Mouse (Mus musculus) neural tube, embryonic 11.5 days (tissue): ENCODE measurements at regions not wholly inside any gene's neighbourhood (a gene's known extent, or its start where the extent isn't known, plus 50 kb on each side); places are given as distances from the start of the nearest gene placed in this dataset.

ENCODE experiments used
- ATAC-seq: fragments of 200-750 bp; cut with Nextera tagmentation; 2 replicates; pipeline ENCODE4 v1.8.0; 2017; ENCODE audit warnings: moderate number of reproducible peaks, mild to moderate bottlenecking, moderate TSS enrichment, moderate library complexity; ENCODE audit not compliant: insufficient read depth, low FRiP score, low TSS enrichment
- DNase-seq: peaks from one replicate; pipeline ENCODE4 v3.0.0-alpha.2; 2015; ENCODE audit warnings: low spot score
- H3K27ac ChIP-seq: fragments of 300-500 bp; sonication (generic); 2 replicates; pipeline ENCODE4 v1.5.1; 2014; ENCODE audit warnings: low read depth, mild to moderate bottlenecking, low read length
- H3K27me3 ChIP-seq: fragments of 300-500 bp; sonication (generic); 2 replicates; pipeline ENCODE4 v1.6.1; 2014; ENCODE audit warnings: mild to moderate bottlenecking, low read length, mixed read lengths; ENCODE audit not compliant: control insufficient read depth, insufficient read depth
- H3K36me3 ChIP-seq: fragments of 300-500 bp; sonication (generic); 2 replicates; pipeline ENCODE4 v1.6.1; 2014; ENCODE audit warnings: mild to moderate bottlenecking, low read length, moderate library complexity, mixed read lengths; ENCODE audit not compliant: control insufficient read depth, insufficient read depth
- H3K4me1 ChIP-seq: fragments of 300-500 bp; sonication (generic); 2 replicates; pipeline ENCODE4 v1.6.1; 2014; ENCODE audit warnings: low read length, mixed read lengths; ENCODE audit not compliant: control insufficient read depth, insufficient read depth
- H3K4me2 ChIP-seq: fragments of 300-500 bp; sonication (generic); 2 replicates; pipeline ENCODE4 v1.6.1; 2014; ENCODE audit warnings: low read depth, mild to moderate bottlenecking, moderate library complexity
- H3K4me3 ChIP-seq: fragments of 300-500 bp; sonication (generic); 2 replicates; pipeline ENCODE4 v1.5.1; 2014; ENCODE audit warnings: low read depth, low read length
- H3K9ac ChIP-seq: fragments of 300-500 bp; sonication (generic); 2 replicates; pipeline ENCODE4 v1.6.1; 2014; ENCODE audit warnings: mild to moderate bottlenecking, low read length
- H3K9me3 ChIP-seq: fragments of 300-500 bp; sonication (generic); 2 replicates; pipeline ENCODE4 v1.6.1; 2016; ENCODE audit warnings: low read length; ENCODE audit not compliant: control insufficient read depth
- WGBS: fragments of 180-500 bp; shearing (Covaris S2); extraction: QIAGEN DNeasy Blood & Tissue Kit; methylation state at CpG from one replicate; pipeline ENCODE4 v1.1.7; 2014; 5-methylcytosine and 5-hydroxymethylcytosine counted together

GRCm38 (mm10) chr7:82957208-82957977, 90.3 kb downstream of the Mex3b start:
- H3K4me2 ChIP-seq, result peak overlapping the region; percentile 6; the same call in 1 of the 2 replicates
- DNase-seq (no peak), ATAC-seq (no peak)
- no peaks in the 10 kb centered on the region for H3K9me3 ChIP-seq
- no peaks in the 10 kb centered on the region for H3K27me3 ChIP-seq
- no peaks in the 10 kb centered on the region for H3K36me3 ChIP-seq
- H3K4me3 ChIP-seq, result no peak overlapping the region
- no peak overlapping the region for H3K27ac ChIP-seq
- 64% methylated on average over 20 of the region's 20 CpGs for WGBS
- H3K9ac ChIP-seq, result no peak overlapping the region
- H3K4me1 ChIP-seq, result no peaks in the 10 kb centered on the region

GRCm38 (mm10) chr7:82970599-82970998, 103.5 kb downstream of the Mex3b start:
- ATAC-seq, result no peak
- H3K4me3 ChIP-seq, result no peak overlapping the region
- no peak for DNase-seq
- H3K27me3 ChIP-seq, result no peaks in the 10 kb centered on the region
- H3K9me3 ChIP-seq, result no peaks in the 10 kb centered on the region
- no peak overlapping the region for H3K9ac ChIP-seq
- no peaks in the 10 kb centered on the region for H3K4me1 ChIP-seq
- H3K27ac ChIP-seq, result no peak overlapping the region
- no peaks in the 10 kb centered on the region for H3K36me3 ChIP-seq
- H3K4me2 ChIP-seq, result no peak overlapping the region
- whole genome bisulfite sequencing, result 77% methylated on average over 1 of the region's 1 CpGs

- no peak for DNase-seq
- H3K4me3 ChIP-seq, result no peak overlapping the region
- WGBS, result 95% methylated on average over 5 of the region's 5 CpGs
- H3K36me3 ChIP-seq, result no peaks in the 10 kb centered on the region
- no peak overlapping the region for H3K4me2 ChIP-seq
- H3K4me1 ChIP-seq, result no peaks in the 10 kb centered on the region
- no peak overlapping the region for H3K27ac ChIP-seq
- ATAC-seq, result no peak
- no peaks in the 10 kb centered on the region for H3K27me3 ChIP-seq
- no peak overlapping the region for H3K9ac ChIP-seq
- H3K9me3 ChIP-seq, result no peaks in the 10 kb centered on the region
Measured at GRCm38 (mm10) chr7:82971244-82971643, 104.1 kb downstream of the Mex3b start.

DNA sequence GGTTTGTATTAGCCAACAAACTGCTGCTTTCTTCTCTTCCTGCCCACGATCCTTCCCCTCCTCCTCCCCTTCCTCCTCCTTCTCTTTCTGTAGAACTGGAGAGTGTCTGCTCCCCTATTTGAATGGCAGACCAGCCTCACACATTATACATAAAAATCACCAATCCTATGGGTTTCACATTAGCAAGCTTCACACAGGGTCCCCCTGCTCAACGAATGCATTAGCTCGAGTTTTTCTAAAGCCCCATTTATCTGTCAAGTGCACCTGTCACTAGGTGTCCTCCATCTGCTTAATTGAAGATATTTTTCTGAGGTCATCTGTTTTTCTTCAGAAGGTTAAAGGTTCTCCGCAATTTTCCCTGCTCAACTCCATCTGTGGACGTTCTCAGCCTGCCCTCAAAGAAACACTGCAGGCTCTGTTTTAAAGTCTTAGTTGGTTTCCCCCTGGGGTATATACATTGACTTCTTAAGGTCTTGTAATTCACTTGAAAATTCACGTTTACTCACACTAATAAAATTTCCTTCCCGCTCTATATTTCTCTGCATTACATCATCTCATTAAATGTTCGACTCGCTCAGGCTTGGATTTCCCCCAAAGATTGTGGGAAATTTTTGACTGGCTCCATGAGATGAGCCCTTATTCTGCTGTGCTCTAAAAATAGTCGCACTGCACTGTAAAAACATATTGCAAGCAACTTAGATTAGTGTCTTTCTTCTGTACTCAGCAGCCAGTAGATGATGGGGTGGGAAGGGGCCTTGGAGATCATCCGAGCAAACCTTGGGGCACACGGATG, 105.3 kb downstream of the Mex3b start:
- no peak overlapping the region for H3K9ac ChIP-seq
- 67% methylated on average over 12 of the region's 12 CpGs for WGBS
- no peak overlapping the region for H3K4me3 ChIP-seq
- no peaks in the 10 kb centered on the region for H3K9me3 ChIP-seq
- no peaks in the 10 kb centered on the region for H3K27me3 ChIP-seq
- no peak for DNase-seq
- H3K4me1 ChIP-seq, result no peaks in the 10 kb centered on the region
- ATAC-seq, result no peak
- no peak overlapping the region for H3K4me2 ChIP-seq
- no peak overlapping the region for H3K27ac ChIP-seq
- H3K36me3 ChIP-seq, result no peaks in the 10 kb centered on the region

DNA sequence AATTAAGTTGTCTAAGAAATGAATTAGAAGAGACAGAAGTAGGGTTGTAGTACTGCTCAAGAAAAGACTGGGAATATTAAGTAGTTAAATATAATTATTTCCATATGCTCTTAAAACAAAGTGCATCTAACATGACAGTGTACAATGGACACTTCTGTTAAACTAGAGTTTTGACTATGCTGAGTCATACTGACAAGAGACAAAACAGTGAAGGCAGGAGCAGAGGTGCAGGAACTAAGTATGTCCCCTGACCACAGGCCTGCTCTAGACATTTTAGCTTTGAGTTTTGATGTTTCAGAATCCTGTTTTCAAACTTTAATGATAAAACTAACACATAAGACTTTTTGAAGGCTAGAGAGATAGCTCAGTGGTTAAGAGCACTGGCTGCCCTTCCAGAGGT, 123.6 kb downstream of the Mex3b start:
- Histone ChIP-seq H3K4me1 (no peaks in the 10 kb centered on the region), H3K4me3 (no peak overlapping the region), H3K4me2 (no peak overlapping the region), H3K9ac (no peak overlapping the region), H3K27me3 (no peaks in the 10 kb centered on the region), H3K36me3 (no peaks in the 10 kb centered on the region), H3K27ac (no peak overlapping the region), H3K9me3 (no peaks in the 10 kb centered on the region)
- ATAC-seq (no peak), DNase-seq (no peak)

DNA sequence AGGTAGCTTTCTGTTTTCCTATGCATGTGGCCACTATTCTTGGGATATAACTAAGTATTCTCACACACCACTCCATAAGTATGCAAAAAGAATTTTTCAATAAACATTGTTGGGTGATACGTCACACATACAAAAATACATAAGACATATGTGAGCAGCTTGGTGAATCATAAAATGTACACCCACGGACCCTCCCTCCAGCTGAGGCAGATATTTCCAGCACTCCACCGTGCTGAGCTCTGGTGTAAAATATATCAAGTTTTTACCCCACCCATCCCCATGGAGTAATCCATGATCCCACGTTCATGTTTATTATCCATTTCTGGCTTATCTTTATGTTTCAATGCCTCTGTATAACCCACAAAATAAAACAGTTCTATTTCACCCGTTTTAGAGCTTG, 126.0 kb downstream of the Mex3b start:
- H3K4me3 ChIP-seq, result no peak overlapping the region
- no peaks in the 10 kb centered on the region for H3K9me3 ChIP-seq
- H3K36me3 ChIP-seq, result no peaks in the 10 kb centered on the region
- H3K4me2 ChIP-seq, result no peak overlapping the region
- H3K27me3 ChIP-seq, result no peaks in the 10 kb centered on the region
- H3K27ac ChIP-seq, result no peak overlapping the region
- no peaks in the 10 kb centered on the region for H3K4me1 ChIP-seq
- H3K9ac ChIP-seq, result no peak overlapping the region
- no peak for ATAC-seq
- 89% methylated on average over 5 of the region's 5 CpGs for WGBS
- DNase-seq, result no peak

DNA sequence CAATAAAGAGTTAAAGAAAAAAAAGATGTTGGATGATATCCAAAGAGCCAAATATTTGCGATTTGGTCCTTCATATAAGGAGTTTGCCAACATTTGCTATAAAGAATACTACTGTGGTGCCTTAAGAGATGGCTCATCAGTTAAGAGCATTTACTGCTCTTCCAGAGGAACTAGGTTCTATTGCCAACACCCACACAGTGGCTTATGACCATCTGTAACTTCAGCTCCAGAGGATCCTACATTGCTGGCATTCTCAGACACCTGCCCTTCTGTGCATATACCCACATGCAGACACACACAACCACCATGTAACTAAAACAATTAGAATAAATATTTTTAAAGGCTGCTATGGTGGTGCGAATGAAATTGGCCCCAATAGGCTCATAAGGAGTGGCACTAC, 131.7 kb downstream of the Mex3b start:
- WGBS, result 89% methylated on average over 2 of the region's 2 CpGs
- Histone ChIP-seq H3K4me1 (no peaks in the 10 kb centered on the region), H3K4me3 (no peak overlapping the region), H3K9ac (no peak overlapping the region), H3K36me3 (no peaks in the 10 kb centered on the region), H3K4me2 (no peak overlapping the region), H3K9me3 (no peaks in the 10 kb centered on the region), H3K27me3 (no peaks in the 10 kb centered on the region), H3K27ac (no peak overlapping the region)
- ATAC-seq, result no peak
- DNase-seq, result no peak

DNA sequence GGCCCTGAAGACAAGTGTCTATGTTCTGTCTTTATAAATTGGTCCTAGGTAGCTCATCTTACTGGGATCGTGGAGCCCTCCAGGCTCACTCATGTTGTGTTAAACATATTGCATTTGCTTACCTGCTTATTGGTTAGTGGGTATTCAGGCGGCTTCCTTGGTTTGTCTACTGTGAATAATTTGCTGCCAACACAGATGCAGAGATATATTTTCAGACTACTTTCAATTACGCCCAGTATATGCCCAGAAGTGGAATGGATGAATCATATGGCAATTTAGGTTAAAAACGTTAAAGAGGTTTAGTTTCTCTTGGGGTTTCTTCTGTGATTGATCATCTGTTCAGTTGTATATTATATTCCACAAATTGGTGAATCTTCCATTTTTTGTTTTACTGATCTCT, 140.4 kb downstream of the Mex3b start:
- no peak overlapping the region for H3K4me3 ChIP-seq

GRCm38 (mm10) chr7:83012145-83012544, 145.0 kb downstream of the Mex3b start:
- Histone ChIP-seq H3K9ac (no peak overlapping the region), H3K27ac (no peak overlapping the region), H3K4me2 (no peak overlapping the region), H3K36me3 (no peaks in the 10 kb centered on the region), H3K4me3 (no peak overlapping the region), H3K9me3 (no peaks in the 10 kb centered on the region), H3K4me1 (0 out of 2 replicates have a peak, but pooled peaks cover 4% of the 10 kb centered on the region), H3K27me3 (no peaks in the 10 kb centered on the region)
- no peak for ATAC-seq
- DNase-seq, result no peak
- WGBS, result 88% methylated on average over 2 of the region's 2 CpGs

More for the DNA sequence above, 140.4 kb downstream of the Mex3b start:
- Histone ChIP-seq H3K36me3 (no peaks in the 10 kb centered on the region), H3K27me3 (no peaks in the 10 kb centered on the region), H3K4me2 (no peak overlapping the region), H3K9me3 (no peaks in the 10 kb centered on the region), H3K27ac (no peak overlapping the region), H3K4me1 (no peaks in the 10 kb centered on the region), H3K9ac (no peak overlapping the region)
- ATAC-seq (no peak), DNase-seq (no peak)
- 92% methylated on average over 4 of the region's 4 CpGs for WGBS
